Mouse (Mus musculus): ENCODE results near the gene Slc10a3. TPM values are rescaled to one million over a fixed set of nuclear protein-coding genes. Genes with fewer than 3 reads are reported as not detected.

Gene Slc10a3
- 10 to 100 TPM; 17.6 to 19.3 TPM for total RNA-seq (2023)

DNA sequence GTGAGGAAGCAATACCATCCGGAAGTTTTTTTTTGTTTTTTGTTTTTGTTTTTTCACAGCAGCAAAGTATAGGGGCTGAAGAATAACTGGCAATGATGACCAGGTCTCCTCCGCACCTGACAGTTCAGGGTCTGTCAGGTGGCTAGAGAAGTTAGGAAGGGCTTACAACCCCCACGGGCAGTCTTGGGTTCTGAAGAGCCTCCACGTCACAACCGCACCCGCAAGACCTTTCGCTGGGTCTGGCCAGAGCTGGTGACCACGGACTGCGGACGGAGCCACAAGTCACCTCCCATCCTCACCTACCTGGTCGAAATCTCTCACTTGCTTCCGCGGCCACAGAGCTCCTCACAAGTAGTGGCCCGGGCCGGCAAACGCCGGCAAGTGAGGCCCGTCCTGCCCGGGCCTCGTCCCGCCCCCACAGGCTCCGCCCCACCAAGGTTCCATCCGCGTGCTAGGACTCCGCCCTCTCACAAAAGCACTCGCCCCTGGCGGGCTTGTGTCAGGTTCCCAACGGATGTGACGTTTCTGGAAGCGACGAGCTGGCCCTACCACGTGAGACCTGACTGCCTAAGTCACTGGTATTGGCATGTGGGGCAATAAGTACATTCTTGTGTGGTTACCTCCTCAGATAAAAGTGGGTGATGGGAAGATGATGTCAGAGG lies at the start of gene Slc10a3, which contains the start of gene Ubl4a:
Slc10a3 (minus strand) TSS at position 462 of the 662 bp plus-strand sequence.
Ubl4a (minus strand) TSS at position 331 of the 662 bp plus-strand sequence.

GRCm38 (mm10) chrX:74392535-74393443 lies 19.6 kb upstream of the Slc10a3 start, which contains the start of the genes Fam3a and Ikbkg:
Gene Fam3a, minus strand, starts transcription at chrX:74393272.
Gene Ikbkg, plus strand, starts transcription at chrX:74393290.

GRCm38 (mm10) chrX:74353467-74353770 lies 19.7 kb downstream of the Slc10a3 start, which contains the start of gene Lage3:
Gene Lage3, minus strand, starts transcription at chrX:74353618.

GRCm38 (mm10) chrX:74328725-74329161 lies 44.4 kb downstream of the Slc10a3 start, which contains the start of gene Plxna3:
Gene Plxna3, plus strand, starts transcription at chrX:74329066.

Other genes with a start within 250 kb of the Slc10a3 start
- not detected for gene Opn1mw, start 245.9 kb downstream of the Slc10a3 start, total RNA-seq (2023)
- gene Mecp2, start 238.0 kb downstream of the Slc10a3 start, total RNA-seq (2023) = 10 to 100 TPM; 24.4 to 25.0 TPM
- gene Tex28, start 205.5 kb downstream of the Slc10a3 start, total RNA-seq (2023) = not detected
- not detected for gene Tktl1, start 196.1 kb downstream of the Slc10a3 start, total RNA-seq (2023)
- 1,000 to 10,000 TPM; 1,644 to 1,676 TPM for gene Flna, start 123.5 kb downstream of the Slc10a3 start, total RNA-seq (2023)
- gene Emd, start 118.7 kb downstream of the Slc10a3 start, total RNA-seq (2023) = 10 to 100 TPM; 53.8 to 54.0 TPM
- 100 to 1,000 TPM; 337 to 345 TPM for gene Rpl10, start 102.5 kb downstream of the Slc10a3 start, total RNA-seq (2023)
- gene Taz, start 91.4 kb downstream of the Slc10a3 start, total RNA-seq (2023) = 10 to 100 TPM; 43.2 to 51.7 TPM
- 10 to 100 TPM; 27.9 to 33.7 TPM for gene Dnase1l1, start 91.0 kb downstream of the Slc10a3 start, total RNA-seq (2023)
- 100 to 1,000 TPM; 179 to 189 TPM for gene Atp6ap1, start 76.3 kb downstream of the Slc10a3 start, total RNA-seq (2023)
- gene Gdi1, start 68.4 kb downstream of the Slc10a3 start, total RNA-seq (2023) = 100 to 1,000 TPM; 194 to 246 TPM
- 10 to 100 TPM; 40.4 to 45.3 TPM for gene Fam50a, start 60.3 kb downstream of the Slc10a3 start, total RNA-seq (2023)
- under 1 TPM; 0.38 to 0.90 TPM for gene Plxna3, start 44.3 kb downstream of the Slc10a3 start, total RNA-seq (2023)
- 10 to 100 TPM; 20.4 to 28.5 TPM for gene Lage3, start 19.7 kb downstream of the Slc10a3 start, total RNA-seq (2023)
- gene Ubl4a, start 131 bp downstream of the Slc10a3 start, total RNA-seq (2023) = 10 to 100 TPM; 20.0 to 27.4 TPM
- gene Fam3a, start 19.9 kb upstream of the Slc10a3 start, total RNA-seq (2023) = 10 to 100 TPM; 10.4 to 12.5 TPM
- gene Ikbkg, start 19.9 kb upstream of the Slc10a3 start, total RNA-seq (2023) = 10 to 100 TPM; 27.9 to 32.9 TPM
- 100 to 1,000 TPM; 396 to 418 TPM for gene G6pdx, start 55.8 kb upstream of the Slc10a3 start, total RNA-seq (2023)
- not detected for gene Gm6880, start 108.0 kb upstream of the Slc10a3 start, total RNA-seq (2023)
- gene Olfr1326-ps1, start 201.5 kb upstream of the Slc10a3 start, total RNA-seq (2023) = not detected
- not detected for gene Olfr1325, start 219.3 kb upstream of the Slc10a3 start, total RNA-seq (2023)

Measured in neutrophil, adult 59 days (primary cell).